Mouse (Mus musculus) midbrain, embryonic 10.5 days (tissue): ENCODE results near the gene Runx1. TPM values are rescaled to one million over a fixed set of nuclear protein-coding genes. Genes with fewer than 3 reads are reported as not detected.
A peak's percentile ranks its signal among the peaks of the same experiment; 100 is the strongest.

Experiments
- DNase-seq: peaks from one replicate; pipeline ENCODE4 v3.0.0-alpha.2; 2017; ENCODE audit warnings: low spot score
- H3K27ac ChIP-seq: fragments of 300-500 bp; sonication (generic); replicated peaks from 2 replicates; pipeline ENCODE4 v1.5.1; 2016; ENCODE audit warnings: mild to moderate bottlenecking
- H3K27me3 ChIP-seq: fragments of 300-500 bp; sonication (generic); 2 replicates; pipeline ENCODE4 v1.6.1; 2016; ENCODE audit warnings: low read depth, mild to moderate bottlenecking; ENCODE audit not compliant: poor library complexity, severe bottlenecking
- H3K36me3 ChIP-seq: fragments of 300-500 bp; sonication (generic); 2 replicates; pipeline ENCODE4 v1.6.1; 2016; ENCODE audit warnings: mild to moderate bottlenecking, moderate library complexity
- H3K4me1 ChIP-seq: fragments of 300-500 bp; sonication (generic); 2 replicates; pipeline ENCODE4 v1.6.1; 2016
- H3K4me3 ChIP-seq: fragments of 300-500 bp; sonication (generic); 2 replicates; pipeline ENCODE4 v1.5.1; 2016; ENCODE audit warnings: mild to moderate bottlenecking, moderate library complexity
- H3K9me3 ChIP-seq: fragments of 300-500 bp; sonication (generic); replicated peaks from 2 replicates; pipeline ENCODE4 v1.6.1; 2016; ENCODE audit warnings: mild to moderate bottlenecking
- WGBS: fragments of 180-500 bp; shearing (Covaris S2); methylation state at CpG from one replicate; pipeline ENCODE4 v1.1.7; 2016; 5-methylcytosine and 5-hydroxymethylcytosine counted together
- polyA plus RNA-seq: library from polyadenylated mRNA; unstranded; fragments of >200 nt; fragmentation: Nextera tagmentation; extraction: Ambion mirVana; gene quantifications from 2 replicates; pipeline ENCODE4 v1.2.1, GENCODE M21; 2016

The Runx1 gene
- polyA plus RNA-seq, 1 experiment from 2014 or later, result 1.0 TPM

GRCm38 (mm10) chr16:92757564-92757963 is 68.4 kb downstream of the Runx1 start:
- H3K36me3 ChIP-seq, result no peaks in the 10 kb centered on the region
- H3K9me3 ChIP-seq, result no peaks in the 10 kb centered on the region
- H3K27ac ChIP-seq, result no peak overlapping the region
- H3K4me1 ChIP-seq, result no peaks in the 10 kb centered on the region
- DNase-seq, result no peak
- H3K4me3 ChIP-seq, result no peak overlapping the region
- no peaks in the 10 kb centered on the region for H3K27me3 ChIP-seq
- 84% methylated on average over 4 of the region's 4 CpGs for WGBS

- H3K4me1 ChIP-seq, result no peaks in the 10 kb centered on the region
- no peaks in the 10 kb centered on the region for H3K36me3 ChIP-seq
- no peak overlapping the region for H3K27ac ChIP-seq
- 96% methylated on average over 3 of the region's 3 CpGs for WGBS
- DNase-seq, result no peak
- H3K27me3 ChIP-seq, result no peaks in the 10 kb centered on the region
- no peak overlapping the region for H3K4me3 ChIP-seq
- no peaks in the 10 kb centered on the region for H3K9me3 ChIP-seq
These were observed 72.0 kb downstream of the Runx1 start for GRCm38 (mm10) chr16:92753944-92754343.

GRCm38 (mm10) chr16:92753139-92753538 is 72.8 kb downstream of the Runx1 start:
- Histone ChIP-seq H3K36me3 (no peaks in the 10 kb centered on the region), H3K9me3 (no peaks in the 10 kb centered on the region), H3K27me3 (no peaks in the 10 kb centered on the region), H3K4me1 (no peaks in the 10 kb centered on the region), H3K4me3 (no peak overlapping the region), H3K27ac (no peak overlapping the region)
- no peak for DNase-seq
- WGBS, result 89% methylated on average over 8 of the region's 8 CpGs

- no peak overlapping the region for H3K4me3 ChIP-seq
These were observed 77.7 kb downstream of the Runx1 start for GRCm38 (mm10) chr16:92748272-92748671.

GRCm38 (mm10) chr16:92747062-92747461 is 78.9 kb downstream of the Runx1 start:
- H3K27me3 ChIP-seq, result no peaks in the 10 kb centered on the region
- H3K4me1 ChIP-seq, result no peaks in the 10 kb centered on the region
- H3K36me3 ChIP-seq, result no peaks in the 10 kb centered on the region
- no peak overlapping the region for H3K4me3 ChIP-seq
- H3K9me3 ChIP-seq, result no peaks in the 10 kb centered on the region
- no peak overlapping the region for H3K27ac ChIP-seq
- 87% methylated on average over 2 of the region's 2 CpGs for WGBS
- DNase-seq, result no peak

More at GRCm38 (mm10) chr16:92748272-92748671, 77.7 kb downstream of the Runx1 start:
- DNase-seq, result no peak
- no peaks in the 10 kb centered on the region for H3K27me3 ChIP-seq
- no peaks in the 10 kb centered on the region for H3K9me3 ChIP-seq
- WGBS, result 89% methylated on average over 1 of the region's 1 CpGs
- H3K27ac ChIP-seq, result no peak overlapping the region
- no peaks in the 10 kb centered on the region for H3K36me3 ChIP-seq
- no peaks in the 10 kb centered on the region for H3K4me1 ChIP-seq

- no peaks in the 10 kb centered on the region for H3K36me3 ChIP-seq
- WGBS, result 80% methylated on average over 3 of the region's 3 CpGs
- no peaks in the 10 kb centered on the region for H3K27me3 ChIP-seq
- DNase-seq, result no peak
- no peak overlapping the region for H3K27ac ChIP-seq
- H3K9me3 ChIP-seq, result no peaks in the 10 kb centered on the region
- no peak overlapping the region for H3K4me3 ChIP-seq
- peaks cover 3% of the 10 kb centered on the region for H3K4me1 ChIP-seq
These were observed 80.7 kb downstream of the Runx1 start for GRCm38 (mm10) chr16:92745239-92745638.

- Histone ChIP-seq H3K4me1 (peaks cover 8% of the 10 kb centered on the region), H3K9me3 (no peaks in the 10 kb centered on the region), H3K36me3 (no peaks in the 10 kb centered on the region), H3K27ac (0 out of 2 replicates have a peak overlapping the region, but pooled peaks have one; percentile 1), H3K27me3 (no peaks in the 10 kb centered on the region), H3K4me3 (no peak overlapping the region)
- no peak for DNase-seq
- 80% methylated on average over 12 of the region's 12 CpGs for WGBS
These were observed 81.7 kb downstream of the Runx1 start for GRCm38 (mm10) chr16:92744172-92744777.

GRCm38 (mm10) chr16:92743755-92744154 is 82.2 kb downstream of the Runx1 start:
- 0 out of 2 replicates have a peak overlapping the region, but pooled peaks have one; percentile 1 for H3K27ac ChIP-seq
- DNase-seq, result no peak
- no peak overlapping the region for H3K4me3 ChIP-seq
- H3K27me3 ChIP-seq, result no peaks in the 10 kb centered on the region
- H3K4me1 ChIP-seq, result peaks cover 8% of the 10 kb centered on the region
- H3K36me3 ChIP-seq, result no peaks in the 10 kb centered on the region
- H3K9me3 ChIP-seq, result no peaks in the 10 kb centered on the region
- 79% methylated on average over 4 of the region's 4 CpGs for WGBS

- Histone ChIP-seq H3K4me1 (peaks cover 8% of the 10 kb centered on the region), H3K27ac (no peak overlapping the region), H3K36me3 (no peaks in the 10 kb centered on the region), H3K4me3 (no peak overlapping the region), H3K27me3 (no peaks in the 10 kb centered on the region), H3K9me3 (no peaks in the 10 kb centered on the region)
- 91% methylated on average over 8 of the region's 8 CpGs for WGBS
- no peak for DNase-seq
These were observed 84.6 kb downstream of the Runx1 start for GRCm38 (mm10) chr16:92741342-92741741.

GRCm38 (mm10) chr16:92740541-92740940 is 85.4 kb downstream of the Runx1 start:
- Histone ChIP-seq H3K36me3 (no peaks in the 10 kb centered on the region), H3K9me3 (no peaks in the 10 kb centered on the region), H3K27me3 (no peaks in the 10 kb centered on the region), H3K27ac (no peak overlapping the region), H3K4me3 (no peak overlapping the region), H3K4me1 (peaks cover 11% of the 10 kb centered on the region)
- no peak for DNase-seq
- 75% methylated on average over 9 of the region's 9 CpGs for WGBS

- Histone ChIP-seq H3K36me3 (no peaks in the 10 kb centered on the region), H3K9me3 (no peaks in the 10 kb centered on the region), H3K27ac (no peak overlapping the region), H3K27me3 (no peaks in the 10 kb centered on the region), H3K4me3 (no peak overlapping the region), H3K4me1 (peaks cover 11% of the 10 kb centered on the region)
- 74% methylated on average over 12 of the region's 12 CpGs for WGBS
- DNase-seq, result no peak
These were observed 86.0 kb downstream of the Runx1 start for GRCm38 (mm10) chr16:92739997-92740396.

GRCm38 (mm10) chr16:92739071-92739793 is 86.7 kb downstream of the Runx1 start:
- H3K27ac ChIP-seq, result no peak overlapping the region

GRCm38 (mm10) chr16:92738476-92739010 is 87.4 kb downstream of the Runx1 start:
- DNase-seq, result no peak
- Histone ChIP-seq H3K36me3 (no peaks in the 10 kb centered on the region), H3K27me3 (no peaks in the 10 kb centered on the region), H3K9me3 (no peaks in the 10 kb centered on the region), H3K4me3 (no peak overlapping the region), H3K4me1 (peaks cover 11% of the 10 kb centered on the region), H3K27ac (no peak overlapping the region)
- 83% methylated on average over 11 of the region's 11 CpGs for WGBS

More at GRCm38 (mm10) chr16:92739071-92739793, 86.7 kb downstream of the Runx1 start:
- Histone ChIP-seq H3K36me3 (no peaks in the 10 kb centered on the region), H3K4me3 (no peak overlapping the region), H3K4me1 (peaks cover 11% of the 10 kb centered on the region), H3K27me3 (no peaks in the 10 kb centered on the region), H3K9me3 (no peaks in the 10 kb centered on the region)
- 87% methylated on average over 7 of the region's 7 CpGs for WGBS
- no peak for DNase-seq
